Mouse (Mus musculus) right cerebral cortex, postnatal 36 days (tissue): ENCODE measurements around the gene Stap1.
A peak's percentile ranks its signal among the peaks of the same experiment; 100 is the strongest.

Source experiments
- DNase-seq, 2 experiments: peaks; one replicate each; pipeline ENCODE4 v3.0.0; 2022; ENCODE audit warnings: low spot score in 2 of 2, mixed read lengths in 1 of 2

Stap1 gene

DNA sequence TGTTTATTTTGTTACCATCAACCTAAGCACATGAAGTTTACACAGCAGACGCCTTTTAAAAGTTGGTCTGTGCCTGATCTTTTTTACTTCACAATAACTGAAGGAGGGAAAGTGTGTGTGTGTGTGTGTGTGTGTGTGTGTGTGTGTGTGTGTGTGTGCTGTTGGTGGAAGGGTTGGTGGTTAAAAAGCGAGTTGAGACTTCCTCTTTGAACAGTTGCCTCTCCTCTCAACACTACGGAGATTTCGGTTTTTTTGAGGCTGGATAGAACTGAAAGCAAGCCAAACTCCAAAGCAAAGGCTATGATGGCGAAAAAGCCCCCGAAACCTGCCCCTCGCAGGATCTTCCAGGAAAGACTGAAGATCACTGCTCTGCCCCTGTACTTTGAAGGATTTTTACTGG, at the start of gene Stap1:
Gene Stap1 (plus strand): TSS at position 209 of the 400 bp plus-strand sequence.
- DNase-seq: no peak

DNA sequence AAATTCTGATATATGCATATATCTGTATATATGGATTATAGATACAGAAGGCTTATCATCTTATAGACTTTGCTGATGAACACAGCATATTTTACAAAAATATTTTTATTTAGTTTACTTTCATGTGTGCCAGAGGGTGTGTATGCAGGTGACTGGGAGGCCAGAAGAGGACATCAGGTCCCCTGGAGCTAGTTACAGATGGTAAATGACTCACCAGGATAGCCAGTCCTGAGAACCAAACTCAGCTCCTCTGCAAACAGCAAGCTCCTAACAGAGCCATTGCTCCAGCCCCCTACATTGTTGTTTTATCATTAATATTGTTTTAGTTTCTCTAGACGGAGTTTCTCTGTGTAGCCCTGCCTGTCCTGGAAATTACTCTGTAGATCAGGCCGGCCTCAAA, 41.7 kb upstream of the Stap1 start:
- no peak for DNase-seq

DNA sequence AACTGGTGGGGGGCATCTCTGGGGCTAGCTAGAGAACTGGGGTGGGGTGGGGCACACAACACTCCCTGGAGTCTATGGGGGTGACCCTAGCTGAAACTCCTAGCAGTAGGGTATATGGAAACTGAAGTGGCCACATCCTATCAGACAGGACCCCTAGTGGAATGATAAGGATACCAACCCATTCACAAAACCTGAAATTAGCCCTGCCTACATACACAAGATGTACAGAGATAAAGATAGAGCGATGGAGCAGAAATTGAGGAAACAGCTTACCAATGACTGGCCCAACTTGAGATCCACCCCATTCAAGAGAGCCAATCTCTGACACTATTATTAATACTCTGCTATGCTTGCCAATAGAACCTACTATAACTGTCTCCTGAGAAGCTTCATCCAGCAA, 8.0 kb upstream of the Stap1 start:
- no peak for DNase-seq

DNA sequence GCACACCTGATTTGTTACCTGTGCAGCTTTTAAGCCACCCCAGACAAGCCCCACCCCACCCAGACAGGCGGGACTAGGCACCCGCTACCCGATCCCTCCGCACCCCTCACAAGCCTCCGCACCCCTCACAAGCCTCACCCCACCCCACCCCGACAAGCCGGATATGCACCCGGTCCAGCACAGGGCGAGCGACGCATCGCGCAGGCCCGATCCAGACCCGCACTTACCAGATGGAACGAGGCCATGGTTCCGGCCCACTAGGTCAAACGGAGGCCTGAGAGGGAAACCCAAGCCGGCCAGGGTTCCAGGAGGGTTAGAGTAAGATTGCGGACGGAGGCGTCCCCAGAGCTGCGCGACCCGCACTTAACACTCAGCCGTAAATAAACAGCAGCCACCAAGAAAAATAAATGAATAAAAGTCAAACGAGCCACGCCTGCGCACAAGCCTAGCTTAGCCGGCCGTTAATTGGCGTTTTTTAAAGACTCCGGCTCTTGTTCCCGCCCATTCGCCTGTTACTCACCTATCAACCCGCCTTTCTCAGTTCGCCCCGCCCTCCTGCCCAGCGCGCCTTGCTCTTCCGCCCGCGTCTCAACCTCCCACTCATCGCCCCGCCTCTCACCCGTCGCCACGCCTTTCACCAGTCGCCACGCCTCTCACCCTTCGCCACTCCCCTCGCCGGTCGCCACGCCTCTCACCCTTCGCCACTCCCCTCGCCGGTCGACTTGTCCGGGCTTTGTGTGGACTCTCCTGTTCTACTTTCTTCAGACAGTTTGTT, 6.3 kb upstream of the Stap1 start, which contains the start of gene Cenpc1:
Gene Cenpc1 (minus strand): TSS at position 483 of the 775 bp plus-strand sequence.
- DNase-seq: peak; percentile 92 to 95

DNA sequence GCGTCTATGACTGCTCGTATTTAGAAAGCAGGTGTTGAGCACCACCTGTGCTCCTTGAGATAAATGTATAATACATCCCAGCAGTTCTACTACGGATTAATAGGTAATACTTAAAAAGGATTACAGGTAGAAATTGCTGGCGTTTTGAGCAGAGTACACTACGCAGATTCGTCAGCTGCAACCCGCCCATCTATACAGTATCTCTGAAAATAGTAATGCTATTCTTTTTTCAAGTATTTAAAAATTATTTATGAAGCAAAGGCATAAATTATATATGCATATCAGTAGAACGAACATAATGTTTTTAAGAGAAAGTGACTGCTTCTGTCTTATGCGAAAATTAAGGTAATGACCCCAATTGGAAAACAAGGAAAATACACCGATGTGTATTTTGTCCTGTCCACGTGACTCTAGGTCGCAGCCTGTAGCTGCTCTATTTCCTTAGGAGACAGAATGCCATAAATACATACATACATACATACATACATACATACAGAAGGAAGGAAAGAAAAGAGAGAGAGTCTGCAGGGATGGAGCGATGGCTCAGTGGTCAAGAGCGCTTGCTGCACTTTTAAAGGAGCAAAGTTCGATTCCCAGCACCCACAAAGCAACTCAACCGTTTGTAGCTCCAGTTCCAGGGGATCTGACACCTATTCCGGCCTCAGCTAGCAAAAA, 5.5 kb upstream of the Stap1 start:
- DNase-seq: no peak

DNA sequence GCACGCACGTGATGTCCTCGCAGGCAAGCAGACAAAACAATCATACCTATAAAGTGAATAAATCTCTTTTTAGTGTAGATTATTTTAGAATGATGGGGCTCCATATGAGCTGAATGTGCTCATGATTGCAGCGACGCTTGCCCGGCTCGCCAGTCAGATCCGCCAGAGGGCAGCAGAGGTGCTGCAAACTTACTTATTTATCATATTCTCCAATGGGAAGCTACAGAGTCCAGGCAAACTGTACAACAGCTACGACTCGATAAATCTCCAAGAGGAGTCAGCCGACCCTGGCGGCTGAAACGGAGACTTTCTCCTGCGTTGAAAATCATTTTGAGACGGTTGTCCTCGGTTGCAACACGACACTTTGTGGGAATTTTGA, 5.0 kb upstream of the Stap1 start:
- DNase-seq: peak; percentile 87 to 90

DNA sequence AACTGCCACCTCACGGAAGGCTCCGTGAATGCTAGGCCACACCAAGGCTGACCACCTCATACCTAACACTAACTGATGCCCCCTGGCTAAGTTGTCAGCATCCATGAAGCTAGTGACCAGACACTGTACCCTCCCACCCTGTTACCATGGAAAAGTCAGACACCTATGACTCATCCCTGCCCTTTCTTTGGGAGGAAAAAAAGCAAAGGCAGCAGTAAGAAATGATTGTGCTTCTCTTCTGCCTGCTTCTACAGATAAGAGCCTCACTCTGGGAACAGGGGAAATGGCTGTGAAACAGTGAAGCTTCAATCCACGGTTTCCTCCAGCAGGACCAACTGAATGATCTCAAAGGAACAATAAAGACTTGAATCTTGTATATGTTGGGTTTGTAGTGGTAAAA, 3.1 kb upstream of the Stap1 start:
- DNase-seq: no peak

DNA sequence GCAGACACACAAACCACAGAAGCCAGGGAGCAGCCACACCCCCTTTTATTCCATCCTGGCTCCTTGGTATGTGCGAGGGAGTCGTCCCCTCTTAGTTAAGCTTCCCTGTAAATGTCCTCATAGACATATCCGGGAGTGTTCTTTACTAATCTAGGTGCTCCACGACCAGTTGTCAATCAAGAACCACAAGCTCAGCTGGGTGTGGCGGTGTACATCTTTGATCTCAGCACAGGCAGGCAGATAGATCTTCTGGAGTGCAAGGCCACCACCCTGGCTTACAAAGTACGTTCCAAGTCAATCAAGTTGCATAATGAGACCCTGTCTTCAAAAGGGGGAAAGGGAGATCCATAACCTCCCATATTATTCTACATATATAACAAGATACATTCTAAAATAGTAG, 2.4 kb upstream of the Stap1 start:
- no peak for DNase-seq

DNA sequence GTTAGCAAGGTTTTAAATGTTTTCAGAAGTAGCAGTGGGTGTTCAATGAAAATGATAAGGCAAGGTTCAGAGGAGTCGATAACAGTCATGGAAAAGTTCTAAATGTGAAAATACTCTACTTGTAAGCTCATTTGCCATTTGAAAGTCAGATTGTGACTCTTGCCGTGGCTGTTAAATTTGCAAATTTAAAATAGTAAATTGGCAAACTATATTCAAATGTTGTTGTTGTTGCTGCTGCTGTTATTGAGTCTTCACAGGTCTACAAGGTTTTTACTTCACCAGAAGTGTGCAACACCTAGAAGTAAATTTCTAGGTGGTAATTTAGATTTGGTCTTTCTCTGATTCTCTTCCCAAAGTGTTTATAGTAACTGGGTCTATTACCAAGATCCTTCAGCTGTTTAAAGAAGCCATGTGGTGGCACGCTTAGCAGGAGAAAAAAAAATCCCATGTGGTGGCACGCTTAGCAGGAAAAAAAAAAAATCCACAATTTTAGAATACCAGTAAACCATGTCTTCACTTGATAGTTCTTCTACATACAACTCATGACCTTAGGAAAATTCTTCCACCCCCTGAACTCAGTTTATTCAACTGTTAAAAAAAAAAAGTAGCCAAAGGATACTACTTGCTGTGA, 1.3 kb downstream of the Stap1 start:
- DNase-seq: no peak

DNA sequence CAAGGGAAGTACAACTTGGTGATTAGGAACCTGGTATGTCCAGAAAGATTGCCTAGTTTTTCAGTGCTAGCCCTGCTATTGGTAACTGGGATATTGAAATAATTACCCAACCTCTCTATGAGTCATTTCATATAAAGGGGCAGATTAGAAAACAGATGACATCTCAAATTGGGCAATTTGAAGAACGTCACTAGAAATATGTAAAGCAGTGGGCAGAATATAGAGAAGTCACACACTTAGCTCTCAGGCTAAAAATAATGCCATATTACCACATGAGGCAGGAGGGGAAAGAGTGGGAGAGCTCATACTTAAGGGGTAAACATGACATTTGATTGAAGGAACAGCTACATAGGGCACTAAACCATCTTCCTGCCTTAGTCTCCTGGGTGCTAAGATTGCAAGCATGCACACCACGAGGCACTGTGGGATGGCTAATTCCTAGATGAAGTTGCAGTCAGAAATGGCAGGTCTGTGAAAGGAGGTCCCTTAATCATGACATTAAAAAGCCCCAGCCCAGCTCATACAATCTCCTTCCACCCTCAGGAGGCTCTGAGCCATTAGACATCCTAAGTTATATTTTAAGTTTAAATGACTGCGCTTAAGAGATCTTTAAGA, 7.3 kb downstream of the Stap1 start:
- no peak for DNase-seq

DNA sequence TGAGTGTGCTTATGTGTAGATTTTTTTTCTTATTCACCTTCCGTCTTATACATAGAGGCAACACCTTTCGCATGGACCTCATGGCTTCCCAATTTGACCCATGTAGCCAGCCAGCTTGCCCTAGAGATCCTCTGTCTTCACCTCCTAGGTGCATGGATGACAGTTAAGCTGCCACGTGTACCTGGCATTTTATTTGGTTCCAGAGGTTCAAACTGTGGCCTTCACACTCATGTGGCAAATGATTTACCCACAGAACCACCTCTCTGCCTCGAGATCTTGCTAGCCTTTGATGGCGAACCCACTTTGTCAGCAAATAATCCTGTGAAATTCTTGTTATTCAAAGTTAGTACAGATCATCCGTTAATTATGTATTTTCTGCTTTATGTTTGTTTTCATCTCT, 12.4 kb downstream of the Stap1 start:
- DNase-seq: no peak

DNA sequence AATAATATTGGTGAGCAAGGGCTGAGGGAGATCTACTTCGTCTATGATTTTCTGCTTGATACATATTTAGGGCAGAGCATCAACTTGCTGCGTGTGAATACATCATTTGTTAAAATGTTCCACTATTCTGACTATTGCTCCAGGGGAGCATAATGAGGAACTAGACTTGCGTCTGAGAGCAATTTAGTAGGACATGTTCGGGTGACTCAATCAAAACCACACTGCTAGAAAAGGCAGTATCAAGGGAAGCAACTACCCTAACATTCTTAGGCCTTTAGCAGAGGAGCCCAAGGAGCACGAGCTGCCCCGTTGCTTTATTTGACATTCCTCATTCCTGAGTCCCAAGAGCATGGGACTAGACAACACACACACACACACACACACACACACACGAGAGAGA, 13.4 kb downstream of the Stap1 start:
- DNase-seq: no peak

DNA sequence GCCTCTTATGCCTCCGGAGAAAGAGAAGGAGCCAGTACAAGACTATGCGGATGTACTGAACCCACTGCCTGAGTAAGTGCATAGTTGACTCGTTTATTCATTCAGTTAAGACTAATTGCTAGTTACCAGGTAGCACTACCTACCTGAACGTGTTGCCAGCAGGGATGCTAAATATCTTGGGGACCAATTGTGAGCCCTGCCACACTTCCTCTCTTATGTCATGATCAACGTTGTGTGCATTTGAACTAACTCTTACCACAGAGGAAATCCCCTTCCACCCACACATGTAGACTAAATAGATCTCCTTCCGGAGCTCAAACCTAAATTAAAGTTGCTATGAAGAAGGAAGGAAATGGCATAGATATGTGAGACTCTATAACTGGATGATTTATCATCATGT, 15.2 kb downstream of the Stap1 start:
- no peak for DNase-seq

DNA sequence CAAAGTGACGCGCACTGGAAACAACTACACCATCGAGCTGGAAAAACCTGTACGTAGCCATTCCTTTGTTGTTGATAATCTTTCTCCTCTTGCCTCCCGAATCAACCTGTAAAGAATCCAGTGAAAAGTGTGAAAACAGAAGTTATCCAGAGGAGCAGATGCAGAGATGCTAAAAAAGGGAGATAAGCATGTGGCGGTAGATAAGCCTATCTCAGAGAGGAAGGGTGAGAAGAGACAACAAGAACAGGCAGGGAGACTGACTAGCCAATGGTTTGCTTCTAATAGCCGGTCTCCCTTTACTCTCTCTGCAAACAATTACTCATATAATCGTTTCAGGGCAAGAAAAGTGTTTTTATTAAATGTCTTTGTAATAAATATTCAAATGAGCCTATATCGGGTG, 23.2 kb downstream of the Stap1 start:
- DNase-seq: no peak

DNA sequence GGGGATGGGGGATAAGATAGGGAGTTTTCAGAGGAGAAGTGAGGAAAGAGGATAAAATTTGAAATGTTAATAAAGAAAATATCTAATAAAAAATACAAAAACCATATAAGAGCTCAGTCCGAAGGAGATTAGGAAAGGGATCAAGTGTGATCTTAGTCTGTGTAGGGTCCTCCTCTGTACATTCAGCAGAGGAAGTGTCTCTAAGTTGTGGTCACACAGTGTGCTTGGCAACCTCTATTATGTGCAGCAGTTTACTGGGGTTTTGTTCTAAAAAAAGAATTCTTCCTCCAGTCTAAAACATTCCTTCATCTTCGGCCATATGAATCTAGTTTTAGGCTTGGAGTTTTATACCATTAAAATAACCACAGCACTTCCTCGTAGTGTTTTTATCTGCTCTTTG, 27.4 kb downstream of the Stap1 start:
- DNase-seq: no peak

DNA sequence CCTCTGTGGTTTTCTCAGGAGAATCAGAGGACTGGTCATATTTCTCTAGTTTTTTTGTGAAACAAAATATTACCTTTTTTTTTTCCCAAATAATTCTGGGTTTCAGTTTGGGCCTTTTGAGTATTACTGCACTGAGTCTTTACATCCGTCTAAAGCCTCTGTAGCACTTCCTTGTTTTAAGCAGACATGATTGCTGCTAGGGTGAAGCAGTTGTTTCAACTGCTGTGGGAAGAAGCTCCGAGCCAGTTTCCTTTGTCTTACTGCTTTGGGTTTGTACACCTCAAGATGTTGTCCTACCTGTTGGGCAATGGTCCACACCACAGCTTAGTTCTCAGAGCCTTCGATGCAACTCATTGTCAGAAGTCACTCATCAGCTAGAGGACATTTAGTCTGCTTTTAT, 29.1 kb downstream of the Stap1 start:
- DNase-seq: no peak

DNA sequence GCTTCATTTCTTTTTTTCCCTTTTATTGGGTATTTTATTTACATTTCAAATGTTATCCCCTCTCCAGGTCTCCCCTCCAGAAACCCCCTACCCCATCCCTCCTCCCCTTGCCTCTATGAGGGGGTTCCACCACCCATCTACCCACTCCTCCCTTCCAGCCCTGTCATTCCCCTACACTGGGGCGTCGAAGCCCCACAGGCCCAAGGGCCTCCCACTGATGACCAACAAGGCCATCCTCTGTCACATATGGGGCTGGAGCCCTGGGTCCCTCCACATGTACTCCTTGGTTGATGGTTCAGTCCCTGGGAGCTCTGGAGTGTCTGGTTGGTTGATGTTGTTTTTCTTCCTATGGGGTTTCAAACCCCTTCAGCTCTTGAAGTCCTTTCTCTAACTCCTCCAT, 30.6 kb downstream of the Stap1 start:
- no peak for DNase-seq

DNA sequence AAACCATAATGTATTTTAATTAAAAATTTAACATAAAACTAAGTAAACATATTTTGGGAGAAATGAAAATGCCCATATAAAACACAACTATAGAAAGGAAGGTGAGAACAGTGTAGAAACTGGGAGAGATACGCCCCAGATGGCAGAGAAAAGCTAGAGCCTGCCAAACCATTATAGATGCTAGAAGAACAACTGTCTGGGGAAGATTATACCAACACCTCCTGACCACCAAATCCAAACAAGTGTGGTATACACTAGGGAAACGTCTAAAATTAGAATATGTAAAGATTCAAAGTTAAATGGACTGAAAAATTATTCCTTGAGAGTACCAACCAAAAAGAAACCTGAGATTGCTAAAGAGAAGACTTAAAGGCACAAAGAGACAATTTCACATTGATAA, 35.1 kb downstream of the Stap1 start:
- DNase-seq: no peak

DNA sequence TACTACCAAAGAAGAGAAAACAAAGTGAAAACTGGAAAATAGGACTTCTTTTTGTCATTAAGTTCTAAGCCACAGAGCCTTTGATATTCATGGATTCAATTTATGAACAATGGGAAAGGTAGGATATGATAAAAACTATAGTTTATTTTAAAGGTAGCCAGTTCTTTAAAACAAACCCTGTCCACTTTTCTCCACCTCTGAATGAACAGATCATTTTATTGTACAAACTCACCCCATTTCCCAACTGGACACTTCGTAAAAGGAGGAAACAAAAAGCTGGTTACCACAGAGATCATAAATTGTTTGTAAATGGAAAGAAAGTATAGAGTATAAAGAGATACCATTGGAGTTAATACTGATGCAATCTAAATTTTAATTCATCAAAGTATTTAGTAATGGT, 39.5 kb downstream of the Stap1 start:
- no peak for DNase-seq

DNA sequence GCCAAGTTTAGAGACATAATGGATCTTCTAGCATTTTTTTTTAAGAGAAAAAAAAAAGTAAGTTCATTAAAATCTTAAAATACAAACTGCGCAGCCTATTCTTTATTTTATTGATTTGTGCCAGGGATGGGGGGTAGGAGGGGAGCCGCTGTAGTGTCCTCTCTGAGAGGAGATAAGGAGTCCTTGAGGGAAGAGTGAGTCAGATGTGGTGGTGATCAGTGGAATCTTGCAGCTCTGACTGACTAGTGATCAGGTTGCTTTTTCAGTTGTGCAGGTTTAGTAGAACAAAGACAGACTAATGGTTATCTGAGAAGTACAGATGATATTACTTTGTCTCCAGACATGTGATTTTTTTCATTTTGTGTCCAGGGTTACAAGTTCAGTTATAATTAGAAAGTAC, 41.5 kb downstream of the Stap1 start:
- DNase-seq: no peak

DNA sequence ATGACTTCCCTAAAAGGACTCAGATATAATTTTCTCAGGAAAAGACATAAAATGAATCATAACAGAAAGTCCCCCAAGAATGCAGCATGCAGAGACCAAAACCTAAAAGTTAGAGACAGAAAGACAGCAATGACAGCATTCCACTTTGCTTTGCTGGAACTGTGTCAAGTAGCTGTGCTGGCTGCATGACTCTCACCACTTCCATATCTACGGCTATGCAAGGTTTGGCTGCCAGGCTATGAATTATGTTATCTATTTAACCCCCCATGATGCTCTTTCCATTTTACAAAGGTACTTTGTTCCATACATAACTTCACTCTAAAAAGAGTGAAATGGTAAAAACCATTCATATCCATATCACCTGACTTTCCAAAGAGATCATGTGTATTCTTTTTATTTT, 42.5 kb downstream of the Stap1 start:
- no peak for DNase-seq

DNA sequence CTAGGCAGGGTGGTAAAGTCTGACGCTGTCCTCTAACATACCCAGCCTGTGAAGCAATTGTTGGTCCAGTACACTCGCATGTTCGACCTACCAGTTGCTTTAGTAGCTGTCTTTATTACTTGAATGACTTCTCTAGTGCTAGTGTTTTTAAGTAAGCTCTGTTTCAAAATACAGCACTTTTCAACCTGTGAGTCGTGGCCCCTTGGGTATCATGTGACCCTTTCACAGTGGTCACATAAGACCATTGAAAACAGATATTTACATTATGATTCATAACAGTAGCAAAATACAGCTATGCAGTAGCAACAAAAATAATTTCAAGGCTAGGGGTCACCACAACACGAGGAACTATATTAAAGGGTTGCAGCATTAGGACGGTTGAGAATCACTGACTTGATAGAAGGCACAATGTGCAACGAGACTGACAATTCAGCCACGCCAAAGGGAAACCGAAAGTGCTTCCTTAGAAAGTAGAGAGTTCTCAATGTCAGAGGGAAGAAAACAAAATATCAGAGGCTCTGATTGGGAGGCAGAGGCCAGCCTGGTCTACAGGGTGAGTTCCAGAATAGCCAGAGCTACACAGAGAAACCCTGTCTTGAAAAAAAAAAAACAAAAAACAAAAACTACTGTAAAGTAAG, 47.0 kb downstream of the Stap1 start:
- DNase-seq: no peak
